30 mouse cellular contexts compared by ENCODE assay signal in genomic region chr3:101041997-101042396, GRCm38 (mm10). TPM values are rescaled to one million over a fixed set of nuclear protein-coding genes. Genes with fewer than 3 reads are reported as not detected.
DNase-seq lines count a peak whose midpoint lies in the region; ATAC-seq and TF ChIP-seq lines count a peak whose summit lies in the region.
"Had no signal": no experiment of that assay in that cellular context is flagged by ENCODE, and none has a peak within 500 bp of the region (broad histone marks: within the 10 kb centered on the region; RNA-seq: fewer than 3 reads in every experiment).

No protein-coding gene starts in this region.

- H3K9ac ChIP-seq in midbrain, postnatal 0 days (replicated peaks; ENCODE audit: low read length, poor library complexity, severe bottlenecking) = no peak overlapping the region
- no peak overlapping the region for H3K9ac ChIP-seq in midbrain, embryonic 13.5 days (replicated peaks)
- H3K9ac ChIP-seq in kidney, embryonic 14.5 days (ENCODE audit: low read depth, low read length) = no peak overlapping the region
- H3K9ac ChIP-seq: embryonic facial prominence, embryonic 13.5 days; forebrain, embryonic 12.5 days; limb, embryonic 15.5 days; liver, embryonic 13.5 days; neural tube, embryonic 12.5 days had no signal

- H3K4me3 ChIP-seq in midbrain, embryonic 10.5 days = no peak overlapping the region
- no peak overlapping the region for H3K4me3 ChIP-seq in midbrain, postnatal 0 days (ENCODE audit: low read depth, low read length)
- H3K4me3 ChIP-seq in midbrain, embryonic 13.5 days (replicated peaks) = no peak overlapping the region
- no peak overlapping the region for H3K4me3 ChIP-seq in kidney, embryonic 14.5 days (ENCODE audit: low read length)
- H3K4me3 ChIP-seq: embryonic facial prominence, embryonic 13.5 days; forebrain, embryonic 12.5 days; limb, embryonic 10.5 days; limb, embryonic 15.5 days; liver, embryonic 13.5 days; myocyte; neural tube, embryonic 12.5 days had no signal

- 64% methylated on average over 7 of the region's 7 CpGs for WGBS in midbrain, embryonic 10.5 days
- 48% methylated on average over 7 of the region's 7 CpGs for WGBS in midbrain, postnatal 0 days
- 54% methylated on average over 7 of the region's 7 CpGs for WGBS in midbrain, embryonic 13.5 days
- 87% methylated on average over 7 of the region's 7 CpGs for WGBS in kidney, embryonic 14.5 days

- no peaks in the 10 kb centered on the region for H3K9me3 ChIP-seq in midbrain, embryonic 10.5 days (replicated peaks)
- no peaks in the 10 kb centered on the region for H3K9me3 ChIP-seq in midbrain, postnatal 0 days (ENCODE audit: low read length)
- no peaks in the 10 kb centered on the region for H3K9me3 ChIP-seq in midbrain, embryonic 13.5 days
- H3K9me3 ChIP-seq in kidney, embryonic 14.5 days (ENCODE audit: control insufficient read depth, low read length) = no peaks in the 10 kb centered on the region
- H3K9me3 ChIP-seq: embryonic facial prominence, embryonic 13.5 days; forebrain, embryonic 12.5 days; G1E; limb, embryonic 10.5 days; limb, embryonic 15.5 days; liver, embryonic 13.5 days; neural tube, embryonic 12.5 days had no signal

- ATAC-seq in midbrain, postnatal 0 days (ENCODE audit: low FRiP score) = no peak
- ATAC-seq in midbrain, embryonic 13.5 days = peak; percentile 55; the same call in 1 of the 2 replicates
- no peak for ATAC-seq in kidney, embryonic 14.5 days (ENCODE audit: low FRiP score, low TSS enrichment)
- ATAC-seq: hindbrain, embryonic 16.5 days; lung, postnatal 0 days had no signal

- H3K4me1 ChIP-seq in midbrain, embryonic 10.5 days = peaks cover 19% of the 10 kb centered on the region
- H3K4me1 ChIP-seq in midbrain, postnatal 0 days (ENCODE audit: insufficient read depth, low read length) = no peaks in the 10 kb centered on the region
- peaks cover 10% of the 10 kb centered on the region for H3K4me1 ChIP-seq in midbrain, embryonic 13.5 days (replicated peaks)
- peaks cover 2% of the 10 kb centered on the region; the same call in 1 of the 2 replicates for H3K4me1 ChIP-seq in kidney, embryonic 14.5 days (ENCODE audit: control insufficient read depth, insufficient read depth, low read length)
- H3K4me1 ChIP-seq: liver, embryonic 13.5 days; neural tube, embryonic 12.5 days had no signal

- no peaks in the 10 kb centered on the region for H3K27me3 ChIP-seq in midbrain, embryonic 10.5 days (ENCODE audit: low read depth, poor library complexity, severe bottlenecking)
- H3K27me3 ChIP-seq in midbrain, postnatal 0 days (ENCODE audit: insufficient read depth, low read length) = no peaks in the 10 kb centered on the region
- no peaks in the 10 kb centered on the region for H3K27me3 ChIP-seq in midbrain, embryonic 13.5 days
- no peaks in the 10 kb centered on the region for H3K27me3 ChIP-seq in kidney, embryonic 14.5 days (ENCODE audit: control insufficient read depth, insufficient read depth, low read length)
- H3K27me3 ChIP-seq: CH12.LX; embryonic facial prominence, embryonic 13.5 days; forebrain, embryonic 12.5 days; limb, embryonic 15.5 days; liver, embryonic 13.5 days; neural tube, embryonic 12.5 days had no signal

- H3K36me3 ChIP-seq in midbrain, embryonic 10.5 days = peaks cover 35% of the 10 kb centered on the region
- peaks cover 11% of the 10 kb centered on the region; the same call in 1 of the 2 replicates for H3K36me3 ChIP-seq in midbrain, postnatal 0 days (ENCODE audit: insufficient read depth, low read length)
- 0 out of 2 replicates have a peak, but pooled peaks cover 6% of the 10 kb centered on the region for H3K36me3 ChIP-seq in midbrain, embryonic 13.5 days
- peaks cover 4% of the 10 kb centered on the region for H3K36me3 ChIP-seq in kidney, embryonic 14.5 days (ENCODE audit: control insufficient read depth, insufficient read depth, low read length)
- H3K36me3 ChIP-seq: G1E; liver, embryonic 13.5 days had no signal

- peak overlapping the region; percentile 15; the same call in 1 of the 2 replicates for H3K27ac ChIP-seq in midbrain, embryonic 10.5 days (replicated peaks)
- H3K27ac ChIP-seq in midbrain, postnatal 0 days (ENCODE audit: low read depth, low read length) = no peak overlapping the region
- no peak overlapping the region for H3K27ac ChIP-seq in midbrain, embryonic 13.5 days
- no peak overlapping the region for H3K27ac ChIP-seq in kidney, embryonic 14.5 days (ENCODE audit: low read depth, low read length)
- H3K27ac ChIP-seq: forebrain, embryonic 12.5 days; limb, embryonic 10.5 days; limb, embryonic 15.5 days; liver, embryonic 13.5 days; macrophage; neural tube, embryonic 12.5 days had no signal

- no peak overlapping the region for H3K4me2 ChIP-seq in midbrain, postnatal 0 days (ENCODE audit: low read depth, low read length, poor library complexity, severe bottlenecking)
- H3K4me2 ChIP-seq in midbrain, embryonic 13.5 days (replicated peaks) = no peak overlapping the region
- no peak overlapping the region for H3K4me2 ChIP-seq in kidney, embryonic 14.5 days (replicated peaks; ENCODE audit: low read depth, low read length)
- H3K4me2 ChIP-seq: embryonic facial prominence, embryonic 13.5 days; forebrain, embryonic 12.5 days; limb, embryonic 15.5 days; liver, embryonic 13.5 days; neural tube, embryonic 12.5 days had no signal

- no peak for TF ChIP-seq CTCF in midbrain, postnatal 0 days (IDR thresholded peaks at IDR 0.05)

- peak; percentile 6 for DNase-seq in embryo, embryonic 10.5 days (ENCODE audit: low spot score)
- no peak for DNase-seq in embryo, embryonic 9.5 days (ENCODE audit: extremely low spot score)
- DNase-seq in midbrain, embryonic 10.5 days (ENCODE audit: low spot score) = no peak
- no peak for DNase-seq in midbrain, postnatal 0 days (ENCODE audit: low spot score)
- no peak for DNase-seq in left cerebral cortex, postnatal 10 days (ENCODE audit: extremely low spot score in 1 of 2, low spot score in 2 of 2)
- DNase-seq in frontal cortex, postnatal 14 days (ENCODE audit: low spot score in 2 of 2) = no peak
- DNase-seq: adrenal gland, postnatal 25 days; cerebellum, adult 18-20 months; cerebellum, postnatal 10 days; heart, postnatal 14 days; kidney, adult 18-20 months; kidney, postnatal 36 days; liver, embryonic 13.5 days; lung, adult 18-20 months; thymus, adult 2 months; thymus, postnatal 36 days had no signal

- intact Hi-C loops in left cerebral cortex, postnatal 10 days (cut with DNase I) = no loop called here

RNA-seq across cellular contexts. Expression of gene Cd101, which starts 12.6 kb away (rescaled TPM):
- polyA plus RNA-seq in midbrain, embryonic 10.5 days (2016; fragmentation: Nextera tagmentation; extraction: Ambion mirVana) = 0.06 TPM in 1 of 2 replicates, not detected in the other
- total RNA-seq in midbrain, postnatal 0 days (2014; rRNA removed) = 0.44 TPM in 1 of 2 replicates, not detected in the other
- 0.07 TPM in 1 of 2 replicates, not detected in the other for polyA plus RNA-seq in midbrain, postnatal 0 days (2015; fragmentation: Nextera tagmentation; extraction: Ambion mirVana)
- polyA plus RNA-seq in midbrain, embryonic 13.5 days (2015; fragmentation: Nextera tagmentation; extraction: Ambion mirVana) = 0.06 TPM in 1 of 2 replicates, not detected in the other
- under 1 TPM; 0.10 to 0.30 TPM for total RNA-seq in left cerebral cortex, postnatal 10 days (2021)
- not detected in 2 replicates for polyA plus RNA-seq in kidney, embryonic 14.5 days (2014; fragmentation: Nextera tagmentation; extraction: Ambion mirVana)
- total RNA-seq: CH12.LX; megakaryocyte-erythroid progenitor cell, adult 5-6 weeks had no signal
- polyA plus RNA-seq: G1E, myocyte had no signal
